Mouse (Mus musculus) R1 (cell line): ENCODE data around the gene L1cam.

Experiments
- DNase-seq: peaks from one replicate; pipeline ENCODE4 v3.0.0-alpha.2; 2018; ENCODE audit warnings: low read depth, low spot score

The L1cam gene

GRCm38 (mm10) chrX:73880194-73881035, 15.5 kb downstream of the L1cam start:
- peak; percentile 41 for DNase-seq

- DNase-seq, result no peak
These were observed 18.9 kb downstream of the L1cam start for GRCm38 (mm10) chrX:73877014-73877413.

GRCm38 (mm10) chrX:73875881-73876280, 20.0 kb downstream of the L1cam start:
- no peak for DNase-seq

GRCm38 (mm10) chrX:73871956-73872355, 23.9 kb downstream of the L1cam start:
- DNase-seq, result no peak

GRCm38 (mm10) chrX:73871474-73871873, 24.4 kb downstream of the L1cam start:
- no peak for DNase-seq

- peak; percentile 36 for DNase-seq
These were observed 26.6 kb downstream of the L1cam start for GRCm38 (mm10) chrX:73869334-73869733.

GRCm38 (mm10) chrX:73867852-73868251, 28.1 kb downstream of the L1cam start:
- no peak for DNase-seq

GRCm38 (mm10) chrX:73867256-73867655, 28.6 kb downstream of the L1cam start:
- DNase-seq, result no peak

- DNase-seq, result peak; percentile 51
These were observed 31.2 kb downstream of the L1cam start for GRCm38 (mm10) chrX:73864692-73865091.

- no peak for DNase-seq
These were observed 40.9 kb downstream of the L1cam start for GRCm38 (mm10) chrX:73855087-73855408.

GRCm38 (mm10) chrX:73854326-73855086, 41.4 kb downstream of the L1cam start:
- DNase-seq, result no peak

- no peak for DNase-seq
These were observed 59.2 kb downstream of the L1cam start for GRCm38 (mm10) chrX:73836691-73837090.

- DNase-seq, result no peak
These were observed 60.2 kb downstream of the L1cam start for GRCm38 (mm10) chrX:73835731-73836130.

GRCm38 (mm10) chrX:73824185-73825151, 71.4 kb downstream of the L1cam start, which contains the start of gene Pdzd4:
TSS of gene Pdzd4 (minus strand) at chrX:73824969.
- DNase-seq, result peak; percentile 64

GRCm38 (mm10) chrX:73823747-73824146, 72.2 kb downstream of the L1cam start:
- DNase-seq, result peak; percentile 68

- DNase-seq, result peak; percentile 61
These were observed 79.2 kb downstream of the L1cam start for GRCm38 (mm10) chrX:73816596-73817314.

- DNase-seq, result peak; percentile 48
These were observed 80.8 kb downstream of the L1cam start for GRCm38 (mm10) chrX:73815072-73815471.

GRCm38 (mm10) chrX:73805814-73806213, 90.1 kb downstream of the L1cam start:
- DNase-seq, result peak; percentile 45
